Mouse (Mus musculus): ENCODE measurements at regions not wholly inside any gene's neighbourhood (a gene's known extent, or its start where the extent isn't known, plus 50 kb on each side); places are given as distances from the start of the nearest gene placed in this dataset.

DNA sequence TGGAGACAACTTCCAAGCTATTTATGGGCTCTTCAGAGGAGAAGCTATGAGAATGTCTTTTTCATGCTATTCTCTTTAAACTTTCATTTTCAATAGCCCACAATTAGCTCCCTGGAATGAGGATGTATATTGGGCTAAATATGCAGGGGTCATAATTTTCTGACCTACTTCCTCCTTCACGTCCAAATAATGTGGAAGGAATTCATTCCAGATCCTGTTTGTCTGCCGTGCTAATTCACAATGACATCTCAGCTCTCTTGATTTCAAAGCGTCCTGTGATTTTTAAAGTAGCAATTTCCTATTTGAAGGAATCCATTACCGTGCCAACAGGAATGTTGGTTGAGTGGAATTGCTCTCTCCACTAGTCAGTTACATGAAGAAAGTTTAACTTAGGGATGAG lies 261.7 kb upstream of the Marcks start:
- no peak for TF ChIP-seq CTCF (IDR thresholded peaks at IDR 0.05; ENCODE audit: low read depth)
- TF ChIP-seq EP300 (IDR thresholded peaks at IDR 0.05; ENCODE audit: low read depth) = no peak
